Mouse (Mus musculus) thymus, adult 2 months (tissue): Measurements from ENCODE around the gene Parp11.

Experiments used
- CTCF ChIP-seq: fragments of 200-500 bp; IDR thresholded peaks from 2 replicates; pipeline ENCODE4 v1.5.1; 2012; ENCODE audit warnings: mild to moderate bottlenecking, control low read depth, low read length, moderate library complexity, borderline replicate concordance; ENCODE audit not compliant: control insufficient read depth, poor library complexity, insufficient read depth; ENCODE audit errors: extremely low read depth
- POLR2A ChIP-seq: fragments of 200-500 bp; IDR thresholded peaks from 2 replicates; pipeline ENCODE4 v1.6.1; 2012; ENCODE audit warnings: mild to moderate bottlenecking, low read length, control low read depth, moderate library complexity; ENCODE audit not compliant: control insufficient read depth, poor library complexity, insufficient read depth; ENCODE audit errors: extremely low read depth

DNA sequence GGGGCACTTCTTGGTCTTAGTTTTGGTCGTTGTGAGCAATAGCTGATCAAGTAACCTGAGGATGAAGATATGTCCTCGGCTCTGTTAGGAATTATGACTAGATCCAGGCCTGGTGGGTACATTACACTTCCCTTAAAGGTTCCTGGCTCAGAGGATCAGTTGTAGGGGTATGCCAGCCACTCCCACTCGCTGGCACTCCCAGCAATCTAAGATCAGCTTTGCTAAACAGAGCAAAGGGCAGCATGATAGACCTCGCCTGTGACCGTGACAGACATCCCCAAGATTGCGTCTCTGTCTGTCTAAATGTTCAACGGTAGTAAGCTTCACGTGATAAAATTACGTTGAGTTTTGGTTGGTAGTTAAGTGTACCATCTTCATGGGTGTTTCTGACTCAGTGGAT is 47.7 kb downstream of the Parp11 start:
- TF ChIP-seq POLR2A = no peak
- no peak for TF ChIP-seq CTCF
